Mouse (Mus musculus): ENCODE results near the gene Olfr1511. TPM values are rescaled to one million over a fixed set of nuclear protein-coding genes. Genes with fewer than 3 reads are reported as not detected.
"Not testable (repeated sequence)": the region's sequence is repeated elsewhere in the genome, so short reads cannot be mapped to it uniquely, and the experiment has no call there.

Olfr1511 gene
- total RNA-seq (2021), result not detected
- long read RNA-seq, experiment 1, result 0 reads
- long read RNA-seq, experiment 2, result 0 reads

- no peak for DNase-seq
These were observed at the start of gene Olfr1511 for GRCm38 (mm10) chr14:52397279-52397678. Olfr1511 (minus strand) TSS chr14:52397379.

DNA sequence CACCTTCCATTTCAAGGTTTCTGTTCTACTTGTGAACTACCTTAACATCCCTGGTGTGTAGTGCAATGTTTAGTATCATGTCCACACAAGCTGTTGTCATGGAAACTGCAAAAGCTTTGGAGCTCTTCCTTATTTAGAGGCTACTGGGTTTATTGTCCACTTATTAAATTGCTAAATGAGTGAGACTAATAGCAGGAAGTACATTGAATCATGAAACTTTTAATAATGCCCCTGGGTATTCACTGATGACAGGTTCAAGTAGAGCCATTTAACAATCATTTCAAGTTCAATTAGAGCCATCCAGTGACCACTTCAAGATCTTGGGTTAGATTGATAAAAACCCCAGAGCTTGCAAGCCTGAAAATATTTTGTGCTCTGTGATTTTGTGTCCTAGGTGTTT is 45.5 kb upstream of the Olfr1511 start, which contains the start of gene Olfr1509:
Olfr1509 (plus strand) TSS at position 301 of the 400 bp plus-strand sequence.
- DNase-seq, result no peak

GRCm38 (mm10) chr14:52427686-52428085 is 30.5 kb upstream of the Olfr1511 start:
- DNase-seq, result no peak

GRCm38 (mm10) chr14:52414273-52414672 is 17.1 kb upstream of the Olfr1511 start, which contains the start of gene Olfr1510:
Olfr1510 (minus strand) TSS chr14:52414373.
- no peak for DNase-seq

DNA sequence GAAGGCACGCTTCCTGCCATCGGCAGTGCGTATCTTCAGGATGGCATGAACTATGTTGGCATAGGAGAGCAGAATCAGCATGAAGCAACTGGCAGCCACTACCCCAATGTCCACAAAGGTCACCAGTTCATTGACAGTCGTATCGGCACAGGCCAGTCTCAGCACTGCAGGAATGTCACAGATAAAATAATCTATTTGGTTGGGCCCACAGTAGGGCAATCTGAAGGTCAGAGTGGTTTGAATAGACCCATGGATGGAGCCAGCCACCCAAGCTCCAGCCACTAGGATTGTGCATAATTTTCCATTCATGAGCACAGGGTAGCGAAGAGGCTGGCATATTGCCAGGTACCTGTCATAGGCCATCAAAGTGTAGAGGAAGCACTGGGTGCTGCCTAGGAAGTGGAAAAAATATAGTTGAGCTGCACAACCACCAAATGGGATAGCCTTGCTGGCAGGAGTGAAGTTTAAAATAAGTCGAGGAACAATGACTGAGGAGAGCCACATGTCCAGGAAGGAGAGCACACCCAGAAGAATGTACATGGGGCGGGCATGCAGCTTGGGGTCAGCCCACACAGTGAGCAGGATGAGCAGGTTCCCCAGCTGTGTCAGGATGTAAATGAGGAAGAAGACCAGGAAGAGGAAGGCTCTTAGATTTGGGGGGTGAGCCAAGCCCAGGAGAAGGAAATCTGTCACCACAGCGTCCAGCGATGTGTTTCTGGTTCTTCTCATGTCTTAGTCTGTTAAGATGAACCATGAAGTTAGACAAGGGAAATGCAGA is 13.2 kb upstream of the Olfr1511 start:
- DNase-seq, result not testable (repeated sequence)

- not testable (repeated sequence) for DNase-seq
These were observed 6.9 kb downstream of the Olfr1511 start for GRCm38 (mm10) chr14:52390084-52390848.

GRCm38 (mm10) chr14:52379068-52379467 is 18.1 kb downstream of the Olfr1511 start, which contains the start of gene Olfr1512:
Olfr1512 (minus strand) TSS chr14:52379168.
- DNase-seq, result no peak

DNA sequence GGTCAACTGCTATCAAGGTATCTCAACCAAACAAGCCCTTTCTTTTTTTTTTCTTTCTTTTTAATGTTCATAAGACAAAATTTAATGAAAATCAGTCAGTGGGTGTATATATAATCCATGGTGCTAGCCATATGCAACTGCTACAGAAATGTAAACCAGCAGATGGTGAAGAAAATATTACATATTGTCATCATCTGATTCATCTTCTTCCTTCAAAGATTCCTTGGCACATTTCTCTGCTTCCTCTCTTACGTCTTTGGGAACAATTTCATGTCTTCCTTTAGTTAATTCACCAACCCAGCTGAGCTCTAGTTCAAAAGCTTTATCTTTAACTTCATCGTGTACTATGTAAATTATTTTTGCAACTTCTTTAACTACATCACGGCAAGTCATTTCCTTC is 28.4 kb downstream of the Olfr1511 start:
- DNase-seq, result no peak

DNA sequence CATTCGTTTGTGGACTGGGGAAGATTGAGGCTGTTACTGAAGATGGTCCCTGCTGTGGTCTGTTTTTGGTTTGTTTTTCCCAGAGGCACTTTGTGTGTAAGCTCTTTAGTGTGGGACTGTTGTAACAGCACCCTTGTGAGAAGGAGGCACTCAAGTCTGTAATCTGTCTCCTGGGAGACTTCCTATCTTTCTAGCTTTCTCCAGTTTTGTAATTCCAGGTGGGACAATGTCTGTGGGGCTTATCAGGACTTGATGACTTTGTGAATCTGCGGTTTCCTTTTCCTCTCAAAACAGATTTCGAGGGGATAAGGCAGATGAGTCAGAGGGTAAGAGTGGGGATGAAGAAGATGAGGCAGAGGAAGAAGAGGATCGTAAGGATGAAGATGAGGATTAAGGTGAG is 40.9 kb downstream of the Olfr1511 start, which contains the start of gene Olfr1513:
Olfr1513 (minus strand) TSS at position 101 of the 400 bp plus-strand sequence.
- DNase-seq, result no peak

Other genes starting within 250 kb of the Olfr1511 start
- 10 to 100 TPM; 53.1 to 54.0 TPM for gene Supt16, start 200.0 kb downstream of the Olfr1511 start, total RNA-seq (2021)
- 100 to 1,000 TPM in 1 of 2 experiments, 10 to 100 TPM in 1; 71.0 to 103 TPM for gene Chd8, start 139.6 kb downstream of the Olfr1511 start, total RNA-seq (2021)
- 10 to 100 TPM; 41.7 to 52.8 TPM for gene Tox4, start 118.2 kb downstream of the Olfr1511 start, total RNA-seq (2021)
- gene Rab2b, start 117.8 kb downstream of the Olfr1511 start, total RNA-seq (2021), result 10 to 100 TPM; 26.2 to 29.0 TPM
- gene Mettl3, start 92.3 kb downstream of the Olfr1511 start, total RNA-seq (2021), result 10 to 100 TPM; 25.4 to 32.0 TPM
- gene Sall2, start 68.6 kb downstream of the Olfr1511 start, total RNA-seq (2021), result 10 to 100 TPM in 1 of 2 experiments, 1 to 10 TPM in 1; 7.2 to 10.1 TPM
- not detected for gene Olfr1513, start 41.0 kb downstream of the Olfr1511 start, total RNA-seq (2021)
- gene Olfr1512, start 18.2 kb downstream of the Olfr1511 start, total RNA-seq (2021), result not detected
- not detected for gene Olfr1510, start 17.0 kb upstream of the Olfr1511 start, total RNA-seq (2021)
- not detected for gene Olfr1509, start 45.6 kb upstream of the Olfr1511 start, total RNA-seq (2021)
- gene Olfr1508, start 70.1 kb upstream of the Olfr1511 start, total RNA-seq (2021), result not detected
- gene Olfr1507, start 98.4 kb upstream of the Olfr1511 start, total RNA-seq (2021), result not detected

Data from adrenal gland, postnatal 10 days (tissue).